9 mouse cellular contexts compared by ENCODE assay signal in genomic region chr11:103356032-103356571, GRCm38 (mm10). TPM values are rescaled to one million over a fixed set of nuclear protein-coding genes. Genes with fewer than 3 reads are reported as not detected.
A peak's percentile ranks its signal among the peaks of the same experiment; 100 is the strongest.
DNase-seq lines count a peak whose midpoint lies in the region; ATAC-seq and TF ChIP-seq lines count a peak whose summit lies in the region.
"Had no signal": no experiment of that assay in that cellular context is flagged by ENCODE, and none has a peak within 500 bp of the region (broad histone marks: within the 10 kb centered on the region; RNA-seq: fewer than 3 reads in every experiment).

No protein-coding gene starts in this region.

- 11% methylated on average over 11 of the region's 11 CpGs for WGBS in lung, embryonic 15.5 days
- 43% methylated on average over 11 of the region's 11 CpGs for WGBS in lung, adult 2 months
- 14% methylated on average over 11 of the region's 11 CpGs for whole genome bisulfite sequencing in intestine, embryonic 14.5 days
- WGBS in kidney, postnatal 0 days: 26% methylated on average over 11 of the region's 11 CpGs
- WGBS in stomach, embryonic 16.5 days: 23% methylated on average over 11 of the region's 11 CpGs

- H3K9me3 ChIP-seq in lung, embryonic 15.5 days: no peaks in the 10 kb centered on the region
- peaks cover 5% of the 10 kb centered on the region; the same call in 1 of the 2 replicates for H3K9me3 ChIP-seq in intestine, embryonic 14.5 days (ENCODE audit: control insufficient read depth, low read length)
- H3K9me3 ChIP-seq in kidney, postnatal 0 days (replicated peaks; ENCODE audit: low read length): no peaks in the 10 kb centered on the region
- peaks cover 3% of the 10 kb centered on the region; the same call in 1 of the 2 replicates for H3K9me3 ChIP-seq in stomach, embryonic 16.5 days (replicated peaks; ENCODE audit: control insufficient read depth, low read length)

- no peak for TF ChIP-seq CTCF in lung, adult 2 months (IDR thresholded peaks at IDR 0.05; ENCODE audit: insufficient read depth, low read length)
- no peak for TF ChIP-seq CTCF in kidney, postnatal 0 days (IDR thresholded peaks at IDR 0.05; ENCODE audit: low read depth)

- H3K4me3 ChIP-seq in lung, embryonic 15.5 days: no peak overlapping the region
- H3K4me3 ChIP-seq in lung, adult 2 months (replicated peaks; ENCODE audit: extremely low read depth, low read depth, low read length): no peak overlapping the region
- H3K4me3 ChIP-seq in intestine, embryonic 14.5 days (ENCODE audit: low read depth, low read length): peak overlapping the region; percentile 24
- peak overlapping the region; percentile 14 for H3K4me3 ChIP-seq in kidney, postnatal 0 days (replicated peaks; ENCODE audit: low read depth, low read length)
- peak overlapping the region; percentile 41 for H3K4me3 ChIP-seq in stomach, embryonic 16.5 days (replicated peaks; ENCODE audit: low read length)
- H3K4me3 ChIP-seq: forebrain, embryonic 10.5 days; heart, adult 2 months had no signal

- no peak overlapping the region for H3K9ac ChIP-seq in lung, embryonic 15.5 days
- peak overlapping the region; percentile 31; the same call in 1 of the 2 replicates for H3K9ac ChIP-seq in intestine, embryonic 14.5 days (ENCODE audit: low read length)
- 0 out of 2 replicates have a peak overlapping the region, but pooled peaks have one; percentile 18 for H3K9ac ChIP-seq in kidney, postnatal 0 days (ENCODE audit: low read depth, low read length)
- H3K9ac ChIP-seq in stomach, embryonic 16.5 days (ENCODE audit: low read length): peak overlapping the region; percentile 69

- H3K27ac ChIP-seq in lung, embryonic 15.5 days: peak overlapping the region; percentile 63
- H3K27ac ChIP-seq in intestine, embryonic 14.5 days (ENCODE audit: low read depth): peak overlapping the region; percentile 60
- H3K27ac ChIP-seq in kidney, postnatal 0 days: peak overlapping the region; percentile 82
- H3K27ac ChIP-seq in stomach, embryonic 16.5 days (ENCODE audit: low read length): peak overlapping the region; percentile 81
- H3K27ac ChIP-seq: forebrain, embryonic 10.5 days; heart, adult 2 months had no signal

- ATAC-seq in lung, embryonic 15.5 days (ENCODE audit: borderline replicate concordance, extremely low read depth, low FRiP score, low TSS enrichment): no peak
- peak; percentile 63 for ATAC-seq in intestine, embryonic 14.5 days (replicated peaks; ENCODE audit: low FRiP score, low TSS enrichment, low read depth)
- peak; percentile 18 for ATAC-seq in kidney, postnatal 0 days (replicated peaks; ENCODE audit: low FRiP score, low read depth)
- ATAC-seq in stomach, embryonic 16.5 days (ENCODE audit: insufficient read depth, low FRiP score): peak; percentile 64

- H3K4me1 ChIP-seq in lung, embryonic 15.5 days: peaks cover 31% of the 10 kb centered on the region
- H3K4me1 ChIP-seq in lung, adult 2 months (ENCODE audit: control insufficient read depth, insufficient read depth, low read length): peaks cover 21% of the 10 kb centered on the region
- H3K4me1 ChIP-seq in intestine, embryonic 14.5 days (replicated peaks; ENCODE audit: control insufficient read depth, insufficient read depth, low read length): peaks cover 14% of the 10 kb centered on the region
- H3K4me1 ChIP-seq in kidney, postnatal 0 days (replicated peaks; ENCODE audit: insufficient read depth, low read length): peaks cover 29% of the 10 kb centered on the region
- H3K4me1 ChIP-seq in stomach, embryonic 16.5 days (ENCODE audit: control insufficient read depth, insufficient read depth, low read length): peaks cover 16% of the 10 kb centered on the region

- H3K27me3 ChIP-seq in lung, embryonic 15.5 days: peaks cover 16% of the 10 kb centered on the region
- H3K27me3 ChIP-seq in intestine, embryonic 14.5 days (replicated peaks; ENCODE audit: control insufficient read depth, insufficient read depth, low read length): peaks cover 22% of the 10 kb centered on the region
- H3K27me3 ChIP-seq in kidney, postnatal 0 days (ENCODE audit: insufficient read depth, low read length): 0 out of 2 replicates have a peak, but pooled peaks cover 4% of the 10 kb centered on the region
- peaks cover 8% of the 10 kb centered on the region; the same call in 1 of the 2 replicates for H3K27me3 ChIP-seq in stomach, embryonic 16.5 days (ENCODE audit: control insufficient read depth, insufficient read depth, low read length)

- H3K36me3 ChIP-seq in lung, embryonic 15.5 days: peaks cover 8% of the 10 kb centered on the region; the same call in 1 of the 2 replicates
- H3K36me3 ChIP-seq in intestine, embryonic 14.5 days (ENCODE audit: control insufficient read depth, insufficient read depth, low read length): no peaks in the 10 kb centered on the region
- H3K36me3 ChIP-seq in kidney, postnatal 0 days (ENCODE audit: insufficient read depth, low read length): no peaks in the 10 kb centered on the region
- no peaks in the 10 kb centered on the region for H3K36me3 ChIP-seq in stomach, embryonic 16.5 days (ENCODE audit: control insufficient read depth, insufficient read depth, low read length)
- H3K36me3 ChIP-seq: forebrain, embryonic 10.5 days had no signal

- no peak for DNase-seq in lung, adult 2 months
- no peak for DNase-seq in intestine, embryonic 14.5 days (ENCODE audit: low spot score)
- no peak for DNase-seq in kidney, postnatal 0 days (ENCODE audit: low spot score)
- no peak for DNase-seq in gastrocnemius, postnatal 10 days
- DNase-seq in thymus, postnatal 0 days (ENCODE audit: low spot score): no peak
- DNase-seq: heart, adult 2 months had no signal

- peak overlapping the region; percentile 31 for H3K4me2 ChIP-seq in lung, embryonic 15.5 days
- peak overlapping the region; percentile 34 for H3K4me2 ChIP-seq in intestine, embryonic 14.5 days (ENCODE audit: low read length)
- H3K4me2 ChIP-seq in kidney, postnatal 0 days (ENCODE audit: low read length): peak overlapping the region; percentile 44
- H3K4me2 ChIP-seq in stomach, embryonic 16.5 days (ENCODE audit: low read depth, low read length): peak overlapping the region; percentile 45

- no peak for TF ChIP-seq POLR2A in lung, adult 2 months (IDR thresholded peaks at IDR 0.05; ENCODE audit: borderline replicate concordance, extremely low read depth, low read depth, low read length)

RNA-seq across cellular contexts. Expression of gene Arhgap27, which starts 7.4 kb away (rescaled TPM):
- 17.0 and 17.3 TPM in 2 replicates for polyA plus RNA-seq in lung, embryonic 15.5 days (2015; fragmentation: Nextera tagmentation; extraction: Ambion mirVana)
- polyA plus RNA-seq in lung, adult 2 months (2012; rRNA removed): 71.4 and 83.7 TPM in 2 replicates
- 23.8 and 24.8 TPM in 2 replicates for polyA plus RNA-seq in intestine, embryonic 14.5 days (2014; fragmentation: Nextera tagmentation; extraction: Ambion mirVana)
- polyA plus RNA-seq in kidney, postnatal 0 days (2015; fragmentation: Nextera tagmentation; extraction: Ambion mirVana): 15.9 and 16.6 TPM in 2 replicates
- 19.1 and 22.0 TPM in 2 replicates for polyA plus RNA-seq in stomach, embryonic 16.5 days (2015; fragmentation: Nextera tagmentation; extraction: Ambion mirVana)
- 10 to 100 TPM in 1 of 2 experiments, 1 to 10 TPM in 1; 9.7 to 12.6 TPM for total RNA-seq in gastrocnemius, postnatal 10 days (2021)
- 20.0 and 20.4 TPM in 2 replicates for polyA plus RNA-seq in thymus, postnatal 0 days (2015; fragmentation: Nextera tagmentation; extraction: Ambion mirVana)

RNA-seq across cellular contexts. Expression of gene Plekhm1, which starts 56.4 kb away (rescaled TPM):
- polyA plus RNA-seq in lung, embryonic 15.5 days (2015; fragmentation: Nextera tagmentation; extraction: Ambion mirVana): 8.3 TPM in 2 replicates
- polyA plus RNA-seq in lung, adult 2 months (2012; rRNA removed): 23.9 and 28.0 TPM in 2 replicates
- polyA plus RNA-seq in intestine, embryonic 14.5 days (2014; fragmentation: Nextera tagmentation; extraction: Ambion mirVana): 7.2 and 8.5 TPM in 2 replicates
- polyA plus RNA-seq in kidney, postnatal 0 days (2015; fragmentation: Nextera tagmentation; extraction: Ambion mirVana): 5.4 and 6.1 TPM in 2 replicates
- polyA plus RNA-seq in stomach, embryonic 16.5 days (2015; fragmentation: Nextera tagmentation; extraction: Ambion mirVana): 7.5 and 8.5 TPM in 2 replicates
- total RNA-seq in gastrocnemius, postnatal 10 days (2021): 10 to 100 TPM in 1 of 2 experiments, 1 to 10 TPM in 1; 8.2 to 10.3 TPM
- 7.5 and 7.9 TPM in 2 replicates for polyA plus RNA-seq in thymus, postnatal 0 days (2015; fragmentation: Nextera tagmentation; extraction: Ambion mirVana)

Comparison
In these comparisons a context has a peak if more than half of its experiments do, and no peak if none do; other contexts are left out.
1. H3K4me3 ChIP-seq: peak in intestine, embryonic 14.5 days (single experiment), kidney, postnatal 0 days (single experiment) and stomach, embryonic 16.5 days (single experiment); none in lung, embryonic 15.5 days (single experiment) and lung, adult 2 months (single experiment).
2. Peak in every context shown above with its lines, with median percentiles within 50 percentile points of each other: H3K27ac ChIP-seq and H3K4me2 ChIP-seq.